Mouse (Mus musculus) gastrocnemius, postnatal 36 days (tissue): ENCODE measurements around the gene Osbpl3. TPM values are rescaled to one million over a fixed set of nuclear protein-coding genes. Genes with fewer than 3 reads are reported as not detected.

ENCODE experiments used
- DNase-seq, 2 experiments: peaks; one replicate each; pipeline ENCODE4 v3.0.0; 2022
- intact Hi-C: fragments of 180-260 bp; cut with DNase I; formaldehyde crosslinking; loops from one replicate; pipeline ENCODE4 v1.15.1; 2025
- total RNA-seq, 2 experiments: library from RNA; stranded (reverse); gene quantifications; 2 replicates each; pipeline ENCODE4 v1.2.3; 2021

The Osbpl3 gene
- total RNA-seq, 2 experiments from 2014 or later, result 2.3 to 2.6 TPM

- intact Hi-C loops, result no loop called here
- DNase-seq, result no peak
Measured at GRCm38 (mm10) chr6:50379136-50379535, 76.9 kb downstream of the Osbpl3 start.

- no peak for DNase-seq
Measured at GRCm38 (mm10) chr6:50377742-50378720, 78.0 kb downstream of the Osbpl3 start.

GRCm38 (mm10) chr6:50376684-50377083 is 79.3 kb downstream of the Osbpl3 start:
- intact Hi-C loops, result no loop called here
- no peak for DNase-seq

More at GRCm38 (mm10) chr6:50377742-50378720, 78.0 kb downstream of the Osbpl3 start:
- intact Hi-C loops, result no loop called here

- intact Hi-C loops, result no loop called here
- DNase-seq, result no peak
Measured at GRCm38 (mm10) chr6:50372516-50373424, 83.2 kb downstream of the Osbpl3 start.

GRCm38 (mm10) chr6:50371501-50372086 is 84.4 kb downstream of the Osbpl3 start:
- DNase-seq, result no peak
- intact Hi-C loops, result no loop called here

DNA sequence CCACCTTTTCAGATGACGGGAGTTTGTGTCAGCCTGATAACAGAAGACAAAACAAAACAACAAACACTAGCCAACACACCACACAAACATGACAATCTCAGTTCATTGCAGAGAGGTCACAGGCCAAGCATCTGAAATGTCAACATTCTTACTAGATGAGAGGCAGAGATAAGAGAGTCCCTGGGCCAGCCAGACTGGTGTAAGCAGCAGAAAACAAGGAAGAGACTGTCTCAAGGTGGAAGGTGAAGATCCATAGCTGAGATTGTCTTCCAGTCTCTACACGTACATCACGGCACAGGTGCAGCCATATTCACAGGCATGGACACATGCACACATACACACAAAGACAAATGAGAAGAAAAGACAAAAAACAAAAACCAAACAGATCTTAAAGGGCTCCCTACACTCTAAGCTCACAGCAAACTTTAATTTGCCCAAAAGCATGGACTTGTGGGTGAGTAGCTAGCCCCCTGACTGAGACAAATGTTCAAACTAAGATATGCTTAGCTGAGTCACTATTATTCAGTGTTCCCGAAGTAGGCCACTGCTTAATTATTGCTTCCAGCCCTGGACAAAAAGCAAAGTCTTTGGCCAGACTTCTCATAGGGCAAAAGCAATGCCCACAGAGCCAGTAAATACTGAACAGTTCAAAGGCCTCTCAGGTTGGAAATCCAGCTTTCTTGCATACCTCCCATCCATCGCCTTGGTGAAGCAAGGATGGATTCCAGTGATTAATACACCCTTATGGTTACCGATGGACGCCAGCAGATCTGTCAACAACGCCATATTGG is 87.3 kb downstream of the Osbpl3 start:
- intact Hi-C loops, result no loop called here
- DNase-seq, result no peak

DNA sequence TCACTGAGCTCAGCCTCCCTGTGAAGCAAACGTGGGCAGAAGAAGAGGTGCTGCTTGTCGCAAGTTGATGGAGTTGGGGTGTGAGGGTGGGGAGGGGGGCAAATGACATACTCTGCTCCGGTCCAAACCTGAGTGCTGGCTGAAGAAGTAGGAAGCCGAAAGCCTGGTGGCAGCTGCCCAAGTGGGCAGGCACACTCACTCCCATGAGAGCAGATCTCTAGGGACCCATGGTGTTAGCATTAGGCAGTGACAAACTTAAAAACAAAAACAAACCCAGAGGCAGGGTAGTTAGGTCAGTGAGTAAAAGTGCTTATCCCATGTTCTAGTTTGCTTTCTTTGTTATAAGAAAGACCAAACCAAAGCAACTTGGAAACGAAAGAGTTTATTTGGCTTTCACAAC is 88.2 kb downstream of the Osbpl3 start:
- intact Hi-C loops, result no loop called here
- no peak for DNase-seq

- no peak for DNase-seq
- intact Hi-C loops, result no loop called here
Measured at GRCm38 (mm10) chr6:50366724-50367123, 89.3 kb downstream of the Osbpl3 start.

GRCm38 (mm10) chr6:50366319-50366718 is 89.7 kb downstream of the Osbpl3 start:
- intact Hi-C loops, result no loop called here
- DNase-seq, result no peak

DNA sequence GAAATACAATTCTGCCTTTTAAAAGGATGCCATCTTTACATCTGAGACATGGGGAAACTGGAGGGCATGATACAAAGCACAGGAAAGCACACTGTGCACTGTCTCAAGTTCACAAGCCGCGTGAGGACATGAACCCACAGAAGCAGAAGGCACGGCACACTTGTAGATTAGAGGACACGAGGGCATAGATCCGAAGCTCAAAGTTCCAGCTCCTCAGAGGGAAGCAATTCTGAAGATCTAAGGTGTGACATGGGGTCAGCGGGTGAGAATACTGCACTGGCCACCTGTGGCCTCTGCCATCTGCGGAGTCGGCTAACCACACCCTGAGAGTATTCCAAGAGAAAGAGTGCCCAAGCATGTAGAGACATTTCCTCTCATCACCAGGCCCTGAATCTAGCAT is 91.6 kb downstream of the Osbpl3 start:
- no peak for DNase-seq
- intact Hi-C loops, result no loop called here

DNA sequence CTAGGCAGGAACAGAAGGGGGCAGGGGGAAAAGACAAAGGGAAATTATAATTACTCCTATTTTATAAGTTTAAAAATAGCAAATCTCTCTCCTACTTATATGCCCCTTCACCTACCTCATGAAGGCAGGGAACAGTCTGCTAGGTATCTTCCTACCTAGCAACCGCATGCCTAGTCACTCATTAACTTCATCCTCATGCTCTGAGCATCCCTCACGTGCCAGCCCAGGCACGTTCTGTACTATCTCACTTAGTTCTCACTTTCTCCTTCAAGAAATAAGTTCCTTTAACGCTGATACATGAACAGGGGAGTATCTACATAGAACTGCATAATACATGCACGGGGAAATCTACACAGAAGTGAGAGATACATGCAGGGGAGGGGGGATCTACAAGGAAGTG is 92.6 kb downstream of the Osbpl3 start:
- intact Hi-C loops, result no loop called here
- DNase-seq, result no peak

GRCm38 (mm10) chr6:50362704-50363261 is 93.2 kb downstream of the Osbpl3 start:
- intact Hi-C loops, result no loop called here

GRCm38 (mm10) chr6:50362196-50362595 is 93.8 kb downstream of the Osbpl3 start:
- intact Hi-C loops, result no loop called here
- no peak for DNase-seq

More at GRCm38 (mm10) chr6:50362704-50363261, 93.2 kb downstream of the Osbpl3 start:
- no peak for DNase-seq

DNA sequence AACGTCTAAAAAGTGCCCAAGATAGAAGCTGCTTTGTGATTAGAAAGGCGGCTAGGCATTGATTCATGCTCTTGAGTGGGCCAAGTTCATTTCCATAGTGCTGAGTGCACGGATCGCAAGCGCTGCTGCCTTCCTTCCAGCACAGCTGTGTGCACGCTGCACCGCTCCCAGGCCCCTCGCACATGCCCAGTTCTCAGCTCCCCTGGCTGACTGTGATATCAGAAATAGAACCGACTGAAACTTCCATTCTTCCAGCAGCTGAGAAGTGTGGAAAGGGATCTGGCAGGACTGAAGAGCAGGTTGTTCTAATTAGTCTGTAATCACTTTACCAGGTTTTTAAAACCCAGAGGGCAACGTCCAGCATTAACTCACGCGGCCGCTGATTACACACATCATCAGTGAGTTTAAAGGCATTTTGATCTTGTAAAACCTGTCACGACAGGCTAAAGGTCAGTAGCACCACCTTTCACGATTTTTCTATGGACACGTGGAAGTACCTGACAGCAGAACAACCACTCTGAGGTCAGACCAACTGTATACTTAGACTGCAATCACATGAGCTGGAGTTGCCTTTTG is 97.8 kb downstream of the Osbpl3 start:
- intact Hi-C loops, result no loop called here
- peak; percentile 31 to 44 for DNase-seq

- intact Hi-C loops, result no loop called here
- no peak for DNase-seq
Measured at GRCm38 (mm10) chr6:50354688-50355660, 101.0 kb downstream of the Osbpl3 start.

- DNase-seq, result no peak
- intact Hi-C loops, result no loop called here
Measured at GRCm38 (mm10) chr6:50352812-50353211, 103.2 kb downstream of the Osbpl3 start.

- no peak for DNase-seq
- intact Hi-C loops, result no loop called here
Measured at GRCm38 (mm10) chr6:50350911-50351310, 105.1 kb downstream of the Osbpl3 start.

DNA sequence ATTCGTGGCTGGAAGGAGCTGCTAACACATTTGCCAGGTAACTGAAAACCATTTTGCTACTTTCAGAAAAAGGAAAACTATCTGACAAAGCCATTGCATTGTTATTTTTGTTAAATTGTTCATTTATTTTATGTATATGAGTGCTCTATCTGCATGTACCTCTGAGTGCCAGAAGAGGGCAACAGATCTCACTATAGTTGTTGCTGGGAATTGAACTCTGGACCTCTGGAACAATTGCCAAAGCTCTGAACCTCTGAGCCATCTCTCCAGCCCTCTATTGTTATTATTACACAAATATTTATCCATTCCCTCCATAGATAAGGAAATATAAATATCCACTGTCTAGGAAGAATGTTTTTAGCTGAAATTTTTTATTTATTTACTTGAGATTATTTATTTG is 107.4 kb downstream of the Osbpl3 start:
- no peak for DNase-seq
- intact Hi-C loops, result no loop called here
